Mouse (Mus musculus) kidney, postnatal 0 days (tissue): ENCODE data around the gene Zbtb7b. TPM values are rescaled to one million over a fixed set of nuclear protein-coding genes. Genes with fewer than 3 reads are reported as not detected.
A peak's percentile ranks its signal among the peaks of the same experiment; 100 is the strongest.

Experiments used
- ATAC-seq: fragments of 200-750 bp; cut with Nextera tagmentation; replicated peaks from 2 replicates; pipeline ENCODE4 v1.8.0; 2017; ENCODE audit warnings: low read depth, moderate number of reproducible peaks, moderate TSS enrichment, moderate library complexity; ENCODE audit not compliant: low FRiP score
- DNase-seq: peaks from one replicate; pipeline ENCODE4 v3.0.0-alpha.2; 2016; ENCODE audit warnings: low spot score
- H3K27ac ChIP-seq: fragments of 300-500 bp; sonication (generic); 2 replicates; pipeline ENCODE4 v1.5.1; 2014; ENCODE audit warnings: mild to moderate bottlenecking
- H3K27me3 ChIP-seq: fragments of 300-500 bp; sonication (generic); 2 replicates; pipeline ENCODE4 v1.6.1; 2014; ENCODE audit warnings: low read length, mixed read lengths; ENCODE audit not compliant: insufficient read depth
- H3K36me3 ChIP-seq: fragments of 300-500 bp; sonication (generic); 2 replicates; pipeline ENCODE4 v1.6.1; 2014; ENCODE audit warnings: low read length, mixed read lengths; ENCODE audit not compliant: insufficient read depth
- H3K4me1 ChIP-seq: fragments of 300-500 bp; sonication (generic); replicated peaks from 2 replicates; pipeline ENCODE4 v1.6.1; 2014; ENCODE audit warnings: antibody characterized with exemption, low read length, mixed read lengths; ENCODE audit not compliant: insufficient read depth
- H3K4me2 ChIP-seq: fragments of 300-500 bp; sonication (generic); 2 replicates; pipeline ENCODE4 v1.6.1; 2014; ENCODE audit warnings: mild to moderate bottlenecking, low read length, moderate library complexity, mixed read lengths
- H3K4me3 ChIP-seq: fragments of 300-500 bp; sonication (generic); replicated peaks from 2 replicates; pipeline ENCODE4 v1.5.1; 2014; ENCODE audit warnings: low read depth, low read length
- H3K9ac ChIP-seq: fragments of 300-500 bp; sonication (generic); 2 replicates; pipeline ENCODE4 v1.6.1; 2014; ENCODE audit warnings: low read depth, low read length
- H3K9me3 ChIP-seq: fragments of 300-500 bp; sonication (generic); replicated peaks from 2 replicates; pipeline ENCODE4 v1.6.1; 2016; ENCODE audit warnings: low read length, inconsistent platforms, mixed read lengths
- CTCF ChIP-seq: IDR thresholded peaks from 2 replicates; pipeline ENCODE4 v1.5.1; 2016; ENCODE audit warnings: antibody characterized with exemption, low read depth, mild to moderate bottlenecking, moderate library complexity
- WGBS: fragments of 180-500 bp; shearing (Covaris S2); extraction: QIAGEN DNeasy Blood & Tissue Kit; methylation state at CpG from one replicate; pipeline ENCODE4 v1.1.7; 2014; 5-methylcytosine and 5-hydroxymethylcytosine counted together
- polyA plus RNA-seq: library from polyadenylated mRNA; unstranded; fragments of >200 nt; fragmentation: Nextera tagmentation; extraction: Ambion mirVana; gene quantifications from 2 replicates; pipeline ENCODE4 v1.2.1, GENCODE M21; 2015

Gene Zbtb7b
- polyA plus RNA-seq, 1 experiment from 2014 or later, result 4.3 TPM

- WGBS, result 54% methylated on average over 5 of the region's 5 CpGs
- H3K36me3 ChIP-seq, result no peaks in the 10 kb centered on the region
- H3K9me3 ChIP-seq, result no peaks in the 10 kb centered on the region
- H3K27me3 ChIP-seq, result no peaks in the 10 kb centered on the region
- H3K4me2 ChIP-seq, result no peak overlapping the region
- H3K27ac ChIP-seq, result no peak overlapping the region
- ATAC-seq (no peak), DNase-seq (no peak)
- no peak for TF ChIP-seq CTCF
- H3K4me3 ChIP-seq, result no peak overlapping the region
- peaks cover 6% of the 10 kb centered on the region; the same call in 1 of the 2 replicates for H3K4me1 ChIP-seq
- H3K9ac ChIP-seq, result no peak overlapping the region
Observed at GRCm38 (mm10) chr3:89351271-89351670, 43.3 kb downstream of the Zbtb7b start.

DNA sequence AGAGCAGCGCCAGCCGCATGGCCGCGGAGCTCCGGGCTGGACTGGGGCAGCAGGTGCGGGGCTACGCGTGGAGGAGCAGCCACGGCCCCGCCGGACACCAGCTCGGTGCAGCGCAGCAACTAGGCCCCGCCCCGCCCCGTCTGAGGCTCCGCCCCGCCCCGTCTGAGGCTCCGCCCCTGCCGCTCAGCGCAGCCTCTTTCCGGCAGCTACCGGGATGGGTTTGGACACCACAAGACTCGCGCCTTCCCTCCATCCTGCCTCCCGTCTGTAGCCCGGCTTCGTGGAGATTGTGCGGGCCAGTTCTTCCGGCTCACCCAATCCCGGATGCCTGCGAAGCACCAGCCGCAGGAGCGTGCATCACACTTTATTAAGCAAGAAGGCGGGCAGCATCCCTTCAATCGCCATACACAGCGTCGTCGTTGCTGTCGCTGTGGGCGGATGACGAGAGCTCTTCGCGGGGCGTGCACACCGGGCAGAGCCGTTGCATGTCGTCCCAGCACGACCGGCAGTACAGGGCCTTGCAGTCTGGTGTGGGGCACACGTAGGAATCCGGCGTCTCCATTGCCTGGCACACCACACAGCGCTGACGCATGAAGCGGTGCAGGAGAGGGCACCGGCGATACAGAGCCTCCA lies 44.6 kb downstream of the Zbtb7b start, which contains the start of gene Adam15:
TSS of gene Adam15 (minus strand) at position 128 of the 633 bp plus-strand sequence.
- Histone ChIP-seq H3K27me3 (no peaks in the 10 kb centered on the region), H3K4me2 (peak within 1 kb of the TSS; percentile 97), H3K4me1 (peaks cover 6% of the 10 kb centered on the region; the same call in 1 of the 2 replicates), H3K9me3 (no peaks in the 10 kb centered on the region), H3K9ac (peak within 1 kb of the TSS; percentile 61), H3K36me3 (0 out of 2 replicates have a peak, but pooled peaks cover 5% of the 10 kb centered on the region), H3K4me3 (peak within 1 kb of the TSS; percentile 75), H3K27ac (peak within 1 kb of the TSS; percentile 75)
- peak; percentile 3; the same call in 1 of the 2 replicates for TF ChIP-seq CTCF
- ATAC-seq, result peak; percentile 88
- peak; percentile 90 for DNase-seq
- 1% methylated on average over 59 of the region's 59 CpGs for WGBS

GRCm38 (mm10) chr3:89348911-89349868 lies 45.4 kb downstream of the Zbtb7b start:
- peak; percentile 50 for DNase-seq
- WGBS, result 1% methylated on average over 38 of the region's 38 CpGs
- H3K27me3 ChIP-seq, result no peaks in the 10 kb centered on the region
- H3K4me1 ChIP-seq, result peaks cover 6% of the 10 kb centered on the region; the same call in 1 of the 2 replicates
- H3K9ac ChIP-seq, result peak overlapping the region; percentile 61
- H3K4me2 ChIP-seq, result peak overlapping the region; percentile 97
- H3K27ac ChIP-seq, result peak overlapping the region; percentile 75
- H3K4me3 ChIP-seq, result peak overlapping the region; percentile 75
- peak; percentile 47 for ATAC-seq
- H3K36me3 ChIP-seq, result peaks cover 8% of the 10 kb centered on the region
- TF ChIP-seq CTCF, result no peak
- H3K9me3 ChIP-seq, result no peaks in the 10 kb centered on the region

GRCm38 (mm10) chr3:89347916-89348315 lies 46.7 kb downstream of the Zbtb7b start:
- DNase-seq, result no peak
- no peaks in the 10 kb centered on the region for H3K9me3 ChIP-seq
- no peak overlapping the region for H3K4me3 ChIP-seq
- no peaks in the 10 kb centered on the region for H3K27me3 ChIP-seq
- no peak for TF ChIP-seq CTCF
- peaks cover 6% of the 10 kb centered on the region; the same call in 1 of the 2 replicates for H3K4me1 ChIP-seq
- peaks cover 17% of the 10 kb centered on the region for H3K36me3 ChIP-seq
- peak overlapping the region; percentile 97; the same call in 1 of the 2 replicates for H3K4me2 ChIP-seq
- no peak overlapping the region for H3K9ac ChIP-seq
- no peak for ATAC-seq
- 74% methylated on average over 1 of the region's 1 CpGs for WGBS
- H3K27ac ChIP-seq, result no peak overlapping the region

GRCm38 (mm10) chr3:89346815-89347540 lies 47.6 kb downstream of the Zbtb7b start:
- Histone ChIP-seq H3K9me3 (no peaks in the 10 kb centered on the region), H3K9ac (no peak overlapping the region), H3K27me3 (no peaks in the 10 kb centered on the region), H3K27ac (no peak overlapping the region), H3K4me1 (peaks cover 6% of the 10 kb centered on the region; the same call in 1 of the 2 replicates), H3K4me2 (peak overlapping the region; percentile 10; the same call in 1 of the 2 replicates), H3K36me3 (peaks cover 17% of the 10 kb centered on the region), H3K4me3 (no peak overlapping the region)
- DNase-seq, result no peak
- 81% methylated on average over 10 of the region's 10 CpGs for WGBS
- ATAC-seq, result no peak
- TF ChIP-seq CTCF, result no peak
